Mouse (Mus musculus): Measurements from ENCODE around the gene Il24. TPM values are rescaled to one million over a fixed set of nuclear protein-coding genes. Genes with fewer than 3 reads are reported as not detected.

Il24 gene
- polyA plus RNA-seq, 1 experiment from 2014 or later: not detected

GRCm38 (mm10) chr1:130864238-130864637 lies 23.0 kb downstream of the Il24 start:
- no peaks in the 10 kb centered on the region for H3K4me1 ChIP-seq (ENCODE audit: control insufficient read depth, insufficient read depth, low read length)
- no peak for ATAC-seq (ENCODE audit: low read depth)
- H3K9ac ChIP-seq (replicated peaks; ENCODE audit: low read depth, low read length): no peak overlapping the region
- no peak overlapping the region for H3K4me2 ChIP-seq (ENCODE audit: low read depth, low read length)
- no peak overlapping the region for H3K4me3 ChIP-seq (ENCODE audit: low read depth, low read length)
- 95% methylated on average over 4 of the region's 4 CpGs for WGBS
- no peaks in the 10 kb centered on the region for H3K36me3 ChIP-seq (ENCODE audit: control insufficient read depth, insufficient read depth, low read length)
- no peak overlapping the region for H3K27ac ChIP-seq (ENCODE audit: low read depth, low read length)
- no peaks in the 10 kb centered on the region for H3K27me3 ChIP-seq (ENCODE audit: control insufficient read depth, insufficient read depth, low read length)
- H3K9me3 ChIP-seq (ENCODE audit: control insufficient read depth, low read length): no peaks in the 10 kb centered on the region; the same call in 1 of the 2 replicates

GRCm38 (mm10) chr1:130857456-130857855 lies 29.8 kb downstream of the Il24 start:
- H3K4me2 ChIP-seq (ENCODE audit: low read depth, low read length): no peak overlapping the region
- H3K27me3 ChIP-seq (ENCODE audit: control insufficient read depth, insufficient read depth, low read length): no peaks in the 10 kb centered on the region
- no peak for ATAC-seq (ENCODE audit: low read depth)
- H3K27ac ChIP-seq (ENCODE audit: low read depth, low read length): no peak overlapping the region
- no peaks in the 10 kb centered on the region for H3K36me3 ChIP-seq (ENCODE audit: control insufficient read depth, insufficient read depth, low read length)
- WGBS: 91% methylated on average over 4 of the region's 4 CpGs
- H3K9me3 ChIP-seq (ENCODE audit: control insufficient read depth, low read length): no peaks in the 10 kb centered on the region
- H3K9ac ChIP-seq (replicated peaks; ENCODE audit: low read depth, low read length): no peak overlapping the region
- H3K4me3 ChIP-seq (ENCODE audit: low read depth, low read length): no peak overlapping the region
- H3K4me1 ChIP-seq (ENCODE audit: control insufficient read depth, insufficient read depth, low read length): no peaks in the 10 kb centered on the region

GRCm38 (mm10) chr1:130855723-130856122 lies 31.5 kb downstream of the Il24 start:
- no peak overlapping the region for H3K4me2 ChIP-seq (ENCODE audit: low read depth, low read length)
- H3K27me3 ChIP-seq (ENCODE audit: control insufficient read depth, insufficient read depth, low read length): no peaks in the 10 kb centered on the region
- no peak overlapping the region for H3K27ac ChIP-seq (ENCODE audit: low read depth, low read length)
- no peak overlapping the region for H3K4me3 ChIP-seq (ENCODE audit: low read depth, low read length)
- H3K36me3 ChIP-seq (ENCODE audit: control insufficient read depth, insufficient read depth, low read length): no peaks in the 10 kb centered on the region
- no peaks in the 10 kb centered on the region for H3K9me3 ChIP-seq (ENCODE audit: control insufficient read depth, low read length)
- H3K4me1 ChIP-seq (ENCODE audit: control insufficient read depth, insufficient read depth, low read length): no peaks in the 10 kb centered on the region
- ATAC-seq (ENCODE audit: low read depth): no peak
- WGBS: 75% methylated on average over 2 of the region's 2 CpGs
- H3K9ac ChIP-seq (replicated peaks; ENCODE audit: low read depth, low read length): no peak overlapping the region

GRCm38 (mm10) chr1:130854819-130855218 lies 32.4 kb downstream of the Il24 start:
- ATAC-seq (ENCODE audit: low read depth): no peak
- no peaks in the 10 kb centered on the region for H3K9me3 ChIP-seq (ENCODE audit: control insufficient read depth, low read length)
- no peak overlapping the region for H3K4me3 ChIP-seq (ENCODE audit: low read depth, low read length)
- H3K4me2 ChIP-seq (ENCODE audit: low read depth, low read length): no peak overlapping the region
- no peak overlapping the region for H3K9ac ChIP-seq (replicated peaks; ENCODE audit: low read depth, low read length)
- H3K4me1 ChIP-seq (ENCODE audit: control insufficient read depth, insufficient read depth, low read length): no peaks in the 10 kb centered on the region
- WGBS: 86% methylated on average over 9 of the region's 9 CpGs
- no peaks in the 10 kb centered on the region for H3K27me3 ChIP-seq (ENCODE audit: control insufficient read depth, insufficient read depth, low read length)
- no peak overlapping the region for H3K27ac ChIP-seq (ENCODE audit: low read depth, low read length)
- H3K36me3 ChIP-seq (ENCODE audit: control insufficient read depth, insufficient read depth, low read length): no peaks in the 10 kb centered on the region

- H3K9ac ChIP-seq (replicated peaks; ENCODE audit: low read depth, low read length): no peak overlapping the region
- no peaks in the 10 kb centered on the region for H3K9me3 ChIP-seq (ENCODE audit: control insufficient read depth, low read length)
- H3K36me3 ChIP-seq (ENCODE audit: control insufficient read depth, insufficient read depth, low read length): no peaks in the 10 kb centered on the region
- H3K4me1 ChIP-seq (ENCODE audit: control insufficient read depth, insufficient read depth, low read length): no peaks in the 10 kb centered on the region
- H3K27ac ChIP-seq (ENCODE audit: low read depth, low read length): no peak overlapping the region
- WGBS: 92% methylated on average over 5 of the region's 5 CpGs
- no peak overlapping the region for H3K4me2 ChIP-seq (ENCODE audit: low read depth, low read length)
- no peak for ATAC-seq (ENCODE audit: low read depth)
- no peak overlapping the region for H3K4me3 ChIP-seq (ENCODE audit: low read depth, low read length)
- H3K27me3 ChIP-seq (ENCODE audit: control insufficient read depth, insufficient read depth, low read length): no peaks in the 10 kb centered on the region
Observed at GRCm38 (mm10) chr1:130850405-130850804, 36.8 kb downstream of the Il24 start.

- no peak overlapping the region for H3K4me3 ChIP-seq (ENCODE audit: low read depth, low read length)
- H3K9me3 ChIP-seq (ENCODE audit: control insufficient read depth, low read length): no peaks in the 10 kb centered on the region
- no peak overlapping the region for H3K4me2 ChIP-seq (ENCODE audit: low read depth, low read length)
- H3K27me3 ChIP-seq (ENCODE audit: control insufficient read depth, insufficient read depth, low read length): no peaks in the 10 kb centered on the region
- H3K4me1 ChIP-seq (ENCODE audit: control insufficient read depth, insufficient read depth, low read length): no peaks in the 10 kb centered on the region
- WGBS: 93% methylated on average over 10 of the region's 10 CpGs
- H3K9ac ChIP-seq (replicated peaks; ENCODE audit: low read depth, low read length): no peak overlapping the region
- no peak for ATAC-seq (ENCODE audit: low read depth)
- H3K27ac ChIP-seq (ENCODE audit: low read depth, low read length): no peak overlapping the region
- no peaks in the 10 kb centered on the region for H3K36me3 ChIP-seq (ENCODE audit: control insufficient read depth, insufficient read depth, low read length)
Observed at GRCm38 (mm10) chr1:130849530-130850214, 37.6 kb downstream of the Il24 start.

- no peaks in the 10 kb centered on the region for H3K4me1 ChIP-seq (ENCODE audit: control insufficient read depth, insufficient read depth, low read length)
- ATAC-seq (ENCODE audit: low read depth): no peak
- no peak overlapping the region for H3K4me2 ChIP-seq (ENCODE audit: low read depth, low read length)
- H3K36me3 ChIP-seq (ENCODE audit: control insufficient read depth, insufficient read depth, low read length): no peaks in the 10 kb centered on the region
- H3K9ac ChIP-seq (replicated peaks; ENCODE audit: low read depth, low read length): no peak overlapping the region
- no peaks in the 10 kb centered on the region for H3K27me3 ChIP-seq (ENCODE audit: control insufficient read depth, insufficient read depth, low read length)
- no peak overlapping the region for H3K4me3 ChIP-seq (ENCODE audit: low read depth, low read length)
- WGBS: 94% methylated on average over 7 of the region's 7 CpGs
- H3K27ac ChIP-seq (ENCODE audit: low read depth, low read length): no peak overlapping the region
- no peaks in the 10 kb centered on the region for H3K9me3 ChIP-seq (ENCODE audit: control insufficient read depth, low read length)
Observed at GRCm38 (mm10) chr1:130844516-130844915, 42.7 kb downstream of the Il24 start.

GRCm38 (mm10) chr1:130841621-130842020 lies 45.6 kb downstream of the Il24 start:
- H3K4me3 ChIP-seq (ENCODE audit: low read depth, low read length): no peak overlapping the region
- H3K9ac ChIP-seq (replicated peaks; ENCODE audit: low read depth, low read length): no peak overlapping the region
- no peaks in the 10 kb centered on the region for H3K27me3 ChIP-seq (ENCODE audit: control insufficient read depth, insufficient read depth, low read length)
- no peaks in the 10 kb centered on the region for H3K4me1 ChIP-seq (ENCODE audit: control insufficient read depth, insufficient read depth, low read length)
- H3K9me3 ChIP-seq (ENCODE audit: control insufficient read depth, low read length): no peaks in the 10 kb centered on the region
- WGBS: 91% methylated on average over 7 of the region's 7 CpGs
- no peak overlapping the region for H3K27ac ChIP-seq (ENCODE audit: low read depth, low read length)
- no peak overlapping the region for H3K4me2 ChIP-seq (ENCODE audit: low read depth, low read length)
- no peak for ATAC-seq (ENCODE audit: low read depth)
- H3K36me3 ChIP-seq (ENCODE audit: control insufficient read depth, insufficient read depth, low read length): no peaks in the 10 kb centered on the region

- Histone ChIP-seq H3K27ac (ENCODE audit: low read depth, low read length) (no peak overlapping the region), H3K27me3 (ENCODE audit: control insufficient read depth, insufficient read depth, low read length) (no peaks in the 10 kb centered on the region), H3K36me3 (ENCODE audit: control insufficient read depth, insufficient read depth, low read length) (no peaks in the 10 kb centered on the region), H3K9ac (replicated peaks; ENCODE audit: low read depth, low read length) (no peak overlapping the region), H3K4me1 (ENCODE audit: control insufficient read depth, insufficient read depth, low read length) (no peaks in the 10 kb centered on the region), H3K4me3 (ENCODE audit: low read depth, low read length) (no peak overlapping the region), H3K9me3 (ENCODE audit: control insufficient read depth, low read length) (no peaks in the 10 kb centered on the region), H3K4me2 (ENCODE audit: low read depth, low read length) (no peak overlapping the region)
- no peak for ATAC-seq (ENCODE audit: low read depth)
- WGBS: 66% methylated on average over 8 of the region's 8 CpGs
Observed at GRCm38 (mm10) chr1:130840599-130841379, 46.5 kb downstream of the Il24 start.
